Mouse (Mus musculus) telencephalon, adult 2 months (tissue): ENCODE results near the gene Gm7073.

Source experiments
- DNase-seq: peaks from one replicate; pipeline ENCODE4 v3.0.0-alpha.2; 2011; ENCODE audit warnings: low read depth, low spot score

The Gm7073 gene

GRCm38 (mm10) chrX:60539149-60539548, at the start of gene Gm7073:
Gene Gm7073, minus strand, starts transcription at chrX:60539249.
- DNase-seq = no peak

GRCm38 (mm10) chrX:60570539-60570938, 31.5 kb upstream of the Gm7073 start:
- DNase-seq = no peak

- DNase-seq = no peak
Observed at GRCm38 (mm10) chrX:60569047-60569446, 30.0 kb upstream of the Gm7073 start.

GRCm38 (mm10) chrX:60555242-60555641, 16.2 kb upstream of the Gm7073 start:
- no peak for DNase-seq

GRCm38 (mm10) chrX:60547444-60548304, 8.6 kb upstream of the Gm7073 start:
- no peak for DNase-seq

GRCm38 (mm10) chrX:60547098-60547443, 8.0 kb upstream of the Gm7073 start:
- no peak for DNase-seq

- DNase-seq = no peak
Observed at GRCm38 (mm10) chrX:60545906-60546305, 6.9 kb upstream of the Gm7073 start.

GRCm38 (mm10) chrX:60545444-60545843, 6.4 kb upstream of the Gm7073 start:
- DNase-seq = no peak

- no peak for DNase-seq
Observed at GRCm38 (mm10) chrX:60544098-60544497, 5.0 kb upstream of the Gm7073 start.

GRCm38 (mm10) chrX:60542901-60543300, 3.9 kb upstream of the Gm7073 start:
- no peak for DNase-seq

- no peak for DNase-seq
Observed at GRCm38 (mm10) chrX:60503995-60504394, 35.1 kb downstream of the Gm7073 start.

- DNase-seq = no peak
Observed at GRCm38 (mm10) chrX:60497750-60498149, 41.3 kb downstream of the Gm7073 start.

- no peak for DNase-seq
Observed at GRCm38 (mm10) chrX:60495308-60495707, 43.7 kb downstream of the Gm7073 start.

- DNase-seq = no peak
Observed at GRCm38 (mm10) chrX:60463786-60464185, 75.3 kb downstream of the Gm7073 start.

GRCm38 (mm10) chrX:60414563-60415111, 124.4 kb downstream of the Gm7073 start:
- DNase-seq = no peak

GRCm38 (mm10) chrX:60405681-60406080, 133.4 kb downstream of the Gm7073 start:
- DNase-seq = no peak

- DNase-seq = peak; percentile 83
Observed at GRCm38 (mm10) chrX:60404668-60405044, 134.4 kb downstream of the Gm7073 start.

GRCm38 (mm10) chrX:60403764-60404667, 135.0 kb downstream of the Gm7073 start:
- DNase-seq = no peak

- DNase-seq = no peak
Observed at GRCm38 (mm10) chrX:60403062-60403763, 135.8 kb downstream of the Gm7073 start.

- DNase-seq = no peak
Observed at GRCm38 (mm10) chrX:60394292-60394691, 144.8 kb downstream of the Gm7073 start.

GRCm38 (mm10) chrX:60386852-60387251, 152.2 kb downstream of the Gm7073 start:
- DNase-seq = no peak
